8 mouse cellular contexts compared by ENCODE assay signal in genomic region chr12:70345531-70346138, GRCm38 (mm10). TPM values are rescaled to one million over a fixed set of nuclear protein-coding genes. Genes with fewer than 3 reads are reported as not detected.
DNase-seq lines count a peak whose midpoint lies in the region; ATAC-seq and TF ChIP-seq lines count a peak whose summit lies in the region.

No protein-coding gene starts in this region.

- H3K4me2 ChIP-seq in lung, embryonic 16.5 days (ENCODE audit: low read depth, low read length) = peak overlapping the region; percentile 83; the same call in 1 of the 2 replicates
- H3K4me2 ChIP-seq in forebrain, postnatal 0 days (ENCODE audit: low read depth) = peak overlapping the region; percentile 84
- H3K4me2 ChIP-seq in neural tube, embryonic 13.5 days = peak overlapping the region; percentile 79

- H3K9ac ChIP-seq in lung, embryonic 16.5 days (ENCODE audit: low read length) = no peak overlapping the region
- peak overlapping the region; percentile 92 for H3K9ac ChIP-seq in forebrain, postnatal 0 days
- peak overlapping the region; percentile 82 for H3K9ac ChIP-seq in neural tube, embryonic 13.5 days

- H3K36me3 ChIP-seq in lung, embryonic 16.5 days (ENCODE audit: control insufficient read depth, insufficient read depth, low read length) = no peaks in the 10 kb centered on the region
- H3K36me3 ChIP-seq in forebrain, postnatal 0 days (ENCODE audit: insufficient read depth) = no peaks in the 10 kb centered on the region
- no peaks in the 10 kb centered on the region for H3K36me3 ChIP-seq in neural tube, embryonic 13.5 days

- TF ChIP-seq CTCF in forebrain, postnatal 0 days (IDR thresholded peaks at IDR 0.05; ENCODE audit: low read depth) = no peak

- peaks cover 18% of the 10 kb centered on the region for H3K4me1 ChIP-seq in lung, embryonic 16.5 days (replicated peaks; ENCODE audit: control insufficient read depth, insufficient read depth, low read length)
- H3K4me1 ChIP-seq in forebrain, postnatal 0 days (ENCODE audit: insufficient read depth) = peaks cover 17% of the 10 kb centered on the region; the same call in 1 of the 2 replicates
- peaks cover 58% of the 10 kb centered on the region for H3K4me1 ChIP-seq in neural tube, embryonic 13.5 days (replicated peaks)

- no peak for DNase-seq in lung, postnatal 10 days
- peak; percentile 45 for DNase-seq in forebrain, postnatal 0 days
- DNase-seq in layer of hippocampus, postnatal 25 days (ENCODE audit: extremely low spot score in 1 of 2, low spot score in 1 of 2) = peak; percentile 53 to 61
- no peak for DNase-seq in lung, postnatal 36 days
- DNase-seq in ovary, adult 18-20 months (ENCODE audit: low spot score) = no peak

- H3K9me3 ChIP-seq in lung, embryonic 16.5 days (ENCODE audit: control insufficient read depth, low read length) = no peaks in the 10 kb centered on the region
- H3K9me3 ChIP-seq in forebrain, postnatal 0 days (ENCODE audit: low read length) = no peaks in the 10 kb centered on the region
- no peaks in the 10 kb centered on the region for H3K9me3 ChIP-seq in neural tube, embryonic 13.5 days

- ATAC-seq in lung, embryonic 16.5 days (ENCODE audit: low read depth) = no peak
- ATAC-seq in forebrain, postnatal 0 days = peak; percentile 3; the same call in 1 of the 2 replicates
- peak; percentile 21 for ATAC-seq in neural tube, embryonic 13.5 days (ENCODE audit: low read depth)
- ATAC-seq in erythroblast, adult 5-6 weeks (replicated peaks; ENCODE audit: low FRiP score, poor library complexity, severe bottlenecking) = no peak

- H3K27me3 ChIP-seq in lung, embryonic 16.5 days (ENCODE audit: control insufficient read depth, insufficient read depth, low read depth, low read length) = peaks cover 38% of the 10 kb centered on the region
- H3K27me3 ChIP-seq in forebrain, postnatal 0 days (ENCODE audit: insufficient read depth, low read length) = no peaks in the 10 kb centered on the region
- no peaks in the 10 kb centered on the region for H3K27me3 ChIP-seq in neural tube, embryonic 13.5 days

- no peak overlapping the region for H3K4me3 ChIP-seq in lung, embryonic 16.5 days (ENCODE audit: low read length)
- peak overlapping the region; percentile 86 for H3K4me3 ChIP-seq in forebrain, postnatal 0 days (ENCODE audit: low read depth, low read length)
- peak overlapping the region; percentile 72 for H3K4me3 ChIP-seq in neural tube, embryonic 13.5 days

- 35% methylated on average over 16 of the region's 16 CpGs for WGBS in lung, embryonic 16.5 days
- 23% methylated on average over 16 of the region's 16 CpGs for WGBS in forebrain, postnatal 0 days
- 22% methylated on average over 16 of the region's 16 CpGs for WGBS in neural tube, embryonic 13.5 days

- H3K27ac ChIP-seq in lung, embryonic 16.5 days (ENCODE audit: low read length) = no peak overlapping the region
- H3K27ac ChIP-seq in forebrain, postnatal 0 days (ENCODE audit: low read depth, low read length) = peak overlapping the region; percentile 94
- H3K27ac ChIP-seq in neural tube, embryonic 13.5 days (replicated peaks) = peak overlapping the region; percentile 98

RNA-seq across cellular contexts. Expression of gene Trim9, which starts 1.8 kb away (rescaled TPM):
- 0.58 and 1.3 TPM in 2 replicates for polyA plus RNA-seq in lung, embryonic 16.5 days (2015; fragmentation: Nextera tagmentation; extraction: Ambion mirVana)
- 114 and 135 TPM in 2 replicates for total RNA-seq in forebrain, postnatal 0 days (2014; rRNA removed)
- 67.0 and 96.8 TPM in 2 replicates for polyA plus RNA-seq in forebrain, postnatal 0 days (2015; fragmentation: Nextera tagmentation; extraction: Ambion mirVana)
- 100 to 1,000 TPM; 295 to 339 TPM for total RNA-seq in layer of hippocampus, postnatal 25 days (2021)
- polyA plus RNA-seq in neural tube, embryonic 13.5 days (2015; fragmentation: Nextera tagmentation; extraction: Ambion mirVana) = 61.0 and 62.3 TPM in 2 replicates
- total RNA-seq in erythroblast, adult 5-6 weeks (2015; ENCODE audit: low replicate concordance) = not detected in 2 replicates
- 0.34 TPM in 1 of 2 replicates, not detected in the other for total RNA-seq in erythroblast, adult 5-6 weeks (2017; ENCODE audit: low replicate concordance)

Comparison
In these comparisons a context has a peak if more than half of its experiments do, and no peak if none do; other contexts are left out.
1. ATAC-seq: peak in forebrain, postnatal 0 days (single experiment) and neural tube, embryonic 13.5 days (single experiment); none in lung, embryonic 16.5 days (single experiment) and erythroblast, adult 5-6 weeks (single experiment).
2. DNase-seq: peak in forebrain, postnatal 0 days (single experiment) and layer of hippocampus, postnatal 25 days (2 of 2); none in lung, postnatal 10 days (single experiment), lung, postnatal 36 days (single experiment) and ovary, adult 18-20 months (single experiment).
3. RNA of gene Trim9, which starts 1.8 kb away (total RNA-seq): 295 to 339 TPM in layer of hippocampus, postnatal 25 days and 114 to 135 TPM in forebrain, postnatal 0 days; 0.34 TPM in erythroblast, adult 5-6 weeks; every median in the first group is over 10 times any median in the second.
4. Peak in every context shown above with its lines, with median percentiles within 50 percentile points of each other: H3K4me2 ChIP-seq.